Mouse (Mus musculus) lung, postnatal 4 days (tissue): Measurements from ENCODE around the gene Ugcg.
"Not testable (repeated sequence)": the region's sequence is repeated elsewhere in the genome, so short reads cannot be mapped to it uniquely, and the experiment has no call there.

Experiments used
- DNase-seq, 2 experiments: peaks; one replicate each; pipeline ENCODE4 v3.0.0; 2021

The Ugcg gene

DNA sequence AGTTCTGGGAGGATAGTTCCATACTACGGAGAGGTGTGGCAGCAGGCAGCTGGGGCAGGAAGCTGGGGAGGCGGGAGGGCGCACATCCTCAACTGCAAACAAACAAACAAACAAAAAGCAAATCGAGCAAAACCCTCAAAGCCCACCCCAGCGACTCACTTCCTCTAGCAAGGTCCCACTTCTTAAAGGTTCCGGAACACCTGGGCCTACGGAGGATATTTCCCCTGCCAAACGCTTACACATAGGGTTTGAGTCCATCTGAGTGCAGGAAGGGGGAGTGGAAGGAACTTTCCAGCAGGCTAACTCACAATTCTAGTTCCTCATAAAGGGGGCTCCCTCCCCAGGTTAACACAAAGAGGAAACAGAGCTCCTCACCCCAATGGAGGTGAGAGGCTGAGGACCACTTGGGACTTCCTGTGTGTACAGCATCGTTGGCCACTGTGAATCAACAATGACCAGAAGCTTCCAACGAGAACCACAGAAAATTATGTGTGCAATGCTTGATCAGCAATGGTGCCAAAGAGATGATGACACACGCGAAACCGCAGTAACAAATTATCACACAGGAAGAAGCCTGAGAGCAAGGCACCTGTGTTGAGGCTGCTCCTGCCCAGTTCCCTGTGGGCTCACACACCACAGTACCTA, 71.9 kb downstream of the Ugcg start:
- no peak for DNase-seq

DNA sequence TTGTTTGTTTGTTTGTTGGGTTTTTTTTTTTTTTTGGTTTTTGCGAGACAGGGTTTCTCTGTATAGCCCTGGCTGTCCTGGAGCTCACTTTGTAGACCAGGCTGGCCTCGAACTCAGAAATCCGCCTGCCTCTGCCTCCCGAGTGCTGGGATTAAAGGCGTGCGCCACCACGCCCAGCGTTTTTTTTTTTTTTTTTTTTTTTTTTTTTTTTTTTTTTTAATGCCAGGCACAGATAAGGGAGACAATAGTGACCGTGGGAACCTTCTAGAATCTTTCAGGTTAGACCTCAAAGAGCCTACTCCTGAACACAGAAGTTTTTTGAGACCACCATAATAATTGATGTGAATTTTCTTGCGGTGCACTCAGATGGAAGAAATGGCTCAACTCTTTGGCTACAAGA, 72.5 kb downstream of the Ugcg start:
- DNase-seq: not testable (repeated sequence)

DNA sequence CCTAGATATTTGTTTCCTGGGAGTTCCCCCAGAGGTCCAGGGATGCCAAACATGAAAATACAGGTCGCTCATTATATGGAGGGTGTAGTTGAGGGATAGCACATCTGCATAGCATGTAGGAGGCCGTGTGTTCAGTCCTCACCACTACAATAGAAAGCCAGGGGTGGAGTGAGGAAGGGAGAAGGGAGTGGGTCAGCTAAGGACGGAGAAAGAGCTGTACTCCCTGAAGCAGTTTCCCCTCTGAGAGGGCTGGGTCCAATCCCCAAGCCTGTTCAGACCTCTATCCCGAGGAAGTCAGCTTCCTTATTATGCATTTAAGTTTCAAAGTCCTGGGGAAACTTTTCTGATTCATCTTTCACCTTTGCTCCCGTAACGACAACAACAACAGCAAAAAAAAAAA, 73.1 kb downstream of the Ugcg start:
- DNase-seq: no peak

DNA sequence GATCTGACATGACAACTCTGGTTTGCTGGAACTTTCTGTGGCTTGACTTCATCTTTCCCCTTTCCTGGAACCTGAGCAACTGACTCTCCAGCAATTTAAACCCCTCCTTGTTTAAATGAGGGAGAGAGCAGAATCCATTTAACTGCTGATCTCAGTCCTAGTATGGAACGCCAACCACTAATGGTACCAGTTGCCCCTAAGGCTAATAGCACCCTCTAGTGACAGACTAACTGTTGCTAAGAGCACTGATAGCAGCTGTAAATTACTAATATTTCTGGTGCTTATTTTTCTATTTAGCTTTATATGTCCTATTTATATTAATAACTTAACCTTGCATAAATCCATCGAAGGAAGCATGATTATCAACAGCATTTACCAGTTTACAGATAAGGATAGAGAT, 74.4 kb downstream of the Ugcg start:
- no peak for DNase-seq

DNA sequence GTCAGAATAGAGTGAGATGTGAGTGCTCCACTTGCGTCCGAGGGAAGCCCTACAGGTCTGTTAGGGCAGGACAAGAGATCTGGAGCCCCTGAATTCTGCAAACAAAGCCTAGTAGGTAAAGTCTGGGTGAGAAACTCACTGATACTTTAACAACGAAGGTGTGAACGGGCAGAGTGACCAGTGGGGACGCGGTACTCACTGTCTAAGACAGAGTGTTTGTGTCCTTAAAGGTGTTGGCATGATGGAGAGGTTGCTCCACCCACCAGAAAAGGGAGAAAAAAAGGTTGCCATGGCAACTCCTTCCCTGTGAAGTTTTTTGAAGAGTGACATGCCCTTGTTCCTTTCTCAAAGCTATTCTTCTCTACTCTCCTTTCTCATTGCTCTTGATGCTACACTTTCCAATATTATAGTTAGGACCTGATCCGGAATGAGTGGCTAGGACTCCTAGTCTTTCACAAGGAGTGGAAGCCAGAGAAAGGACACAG, 75.6 kb downstream of the Ugcg start:
- DNase-seq: no peak

DNA sequence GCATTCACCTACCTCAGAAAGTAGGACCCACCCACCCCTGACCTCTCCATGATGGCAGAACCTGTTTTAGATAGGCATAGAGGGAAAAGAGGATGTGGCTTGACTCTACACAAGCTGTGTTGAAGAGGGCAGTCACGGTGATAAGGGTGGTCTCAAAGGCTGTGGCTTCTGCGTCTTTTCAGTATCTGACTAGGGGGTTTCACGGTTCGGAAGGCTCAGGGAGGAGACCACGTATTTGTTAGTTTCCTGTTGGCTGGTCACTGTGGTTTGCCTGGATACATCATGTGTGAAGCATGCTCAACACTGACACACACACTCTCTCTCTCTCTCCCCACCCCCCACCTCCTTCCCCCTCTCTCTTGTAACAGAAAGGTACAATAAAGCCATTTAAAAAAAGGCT, 76.1 kb downstream of the Ugcg start:
- no peak for DNase-seq

DNA sequence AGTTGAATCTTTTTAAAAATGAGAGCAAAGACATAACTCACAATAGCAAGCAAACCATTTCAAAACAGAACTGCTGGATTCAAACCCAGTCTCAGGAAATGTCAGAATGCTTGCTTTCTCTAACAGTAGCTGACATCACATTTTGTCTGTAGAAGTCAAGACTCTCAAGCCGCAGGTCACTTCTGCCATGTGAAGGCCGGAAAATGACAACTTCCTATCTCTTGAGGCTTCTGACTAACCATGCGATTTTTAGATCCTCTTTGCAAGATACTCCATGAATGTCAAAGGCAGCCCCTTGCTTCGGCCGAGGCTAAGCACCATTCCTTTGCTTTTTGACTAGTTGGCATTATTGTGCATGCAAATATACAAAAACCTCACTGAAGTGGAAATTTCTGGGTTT, 76.6 kb downstream of the Ugcg start:
- DNase-seq: no peak
